Mouse (Mus musculus): Measurements from ENCODE around the gene 2210016L21Rik.

The 2210016L21Rik gene

DNA sequence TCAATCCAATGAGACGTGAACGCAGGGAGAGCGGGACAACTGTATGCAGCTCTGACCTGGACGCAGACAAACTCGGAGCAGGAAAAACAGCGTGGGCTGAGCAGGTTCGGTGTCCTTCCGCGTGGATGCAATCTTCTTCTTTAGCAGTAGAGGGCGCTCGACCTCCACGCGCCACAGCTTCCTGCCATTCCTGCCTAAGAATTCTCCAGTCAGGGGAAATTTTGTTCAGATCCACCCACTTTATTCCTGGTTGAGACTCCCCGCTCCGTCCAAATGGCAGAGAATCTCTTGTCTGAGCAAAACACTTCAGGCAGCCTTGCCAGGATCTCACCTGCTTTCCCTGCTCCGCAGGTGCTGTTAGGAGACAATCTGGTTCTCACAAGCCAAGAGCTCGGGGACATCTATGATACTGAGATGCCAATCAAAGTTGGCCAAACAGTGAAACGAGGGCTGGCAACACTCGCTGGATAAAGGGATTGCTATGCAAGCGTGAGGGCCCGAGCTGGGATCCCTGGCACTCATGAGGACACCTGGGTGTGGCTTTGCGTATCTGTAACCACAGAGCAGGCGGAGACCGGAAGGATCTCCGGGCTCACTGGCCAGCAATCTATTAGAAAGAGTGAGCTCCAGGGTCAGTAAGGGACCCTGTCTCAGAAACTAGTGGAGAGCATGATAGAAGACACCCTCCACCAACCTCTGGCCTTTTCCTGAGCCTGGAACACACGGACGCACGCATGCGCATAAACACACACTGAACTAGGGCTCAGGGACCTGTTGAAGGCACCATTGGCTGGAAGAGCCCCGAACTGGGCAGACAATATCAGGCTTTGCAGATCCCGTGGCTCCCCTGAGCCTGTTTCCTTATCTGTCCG is 37.5 kb downstream of the 2210016L21Rik start:
- DNase-seq = peak; percentile 75

DNA sequence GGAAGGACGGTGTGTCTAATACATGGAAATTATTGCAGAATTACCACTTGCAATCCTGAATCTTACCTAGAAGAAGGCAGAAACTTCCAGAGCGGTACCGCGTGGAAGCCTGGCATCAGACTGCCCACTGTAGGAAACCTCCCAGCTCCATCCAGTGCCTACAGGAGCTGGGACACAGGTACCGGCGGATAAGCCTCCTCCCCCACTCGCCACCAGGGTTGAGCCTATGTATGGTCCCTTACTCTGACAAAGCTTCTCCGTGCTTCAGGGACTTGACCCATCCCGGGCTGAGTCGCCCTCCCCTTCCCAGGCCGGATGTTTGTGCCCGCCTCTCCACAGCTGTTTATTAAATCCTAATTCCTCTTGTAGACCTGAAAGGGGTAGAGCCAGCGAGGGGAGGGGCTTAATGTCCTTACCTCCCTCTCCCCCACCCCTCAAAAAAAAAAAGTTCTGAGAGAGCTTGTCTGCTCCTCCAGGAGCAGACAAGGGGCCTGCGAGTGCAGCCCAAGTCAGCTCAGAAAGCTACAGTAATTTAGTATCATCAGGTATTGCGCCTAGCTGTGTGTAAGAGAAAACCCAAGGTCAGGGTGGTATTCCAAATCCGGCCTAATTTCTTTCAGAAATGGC is 38.3 kb downstream of the 2210016L21Rik start:
- no peak for DNase-seq

DNA sequence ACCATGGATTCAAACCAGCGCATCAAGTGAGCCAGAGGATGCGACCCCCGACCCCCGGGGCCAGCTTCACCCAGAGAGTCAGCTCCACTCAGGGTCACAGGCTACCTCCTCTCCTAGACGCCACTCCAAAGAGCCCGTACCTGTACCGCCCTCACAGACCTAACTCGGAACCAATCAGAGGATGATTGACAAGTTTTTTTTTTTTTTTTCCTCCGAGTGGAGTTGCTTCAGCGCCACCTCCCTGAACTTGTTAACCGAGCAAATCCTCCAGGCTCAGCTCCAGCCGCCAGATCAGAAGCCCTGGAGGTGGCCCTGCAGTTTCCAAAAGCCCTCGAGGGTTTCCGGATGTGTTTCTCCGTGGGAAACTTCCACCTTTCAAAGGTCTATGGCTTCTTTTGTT is 40.0 kb downstream of the 2210016L21Rik start:
- no peak for DNase-seq

DNA sequence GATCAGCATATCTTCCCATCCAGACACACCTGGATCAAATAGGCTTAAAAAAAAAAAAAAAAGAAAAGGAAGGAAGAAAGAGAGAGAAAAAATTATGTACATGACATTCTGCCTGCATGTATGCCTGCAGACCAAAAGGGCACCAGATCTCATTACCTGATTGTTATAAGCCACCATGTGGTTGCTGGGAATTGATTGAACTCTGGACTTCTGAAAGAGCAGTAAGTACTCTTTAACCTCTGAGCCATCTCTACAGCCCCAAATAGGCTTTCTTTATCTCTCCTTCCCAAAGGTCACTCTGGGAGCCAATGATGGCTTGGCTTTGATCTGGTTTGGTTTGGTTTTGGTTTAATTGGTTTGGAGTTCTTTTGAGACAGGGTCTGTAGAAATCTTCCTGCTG is 43.1 kb downstream of the 2210016L21Rik start:
- no peak for DNase-seq

DNA sequence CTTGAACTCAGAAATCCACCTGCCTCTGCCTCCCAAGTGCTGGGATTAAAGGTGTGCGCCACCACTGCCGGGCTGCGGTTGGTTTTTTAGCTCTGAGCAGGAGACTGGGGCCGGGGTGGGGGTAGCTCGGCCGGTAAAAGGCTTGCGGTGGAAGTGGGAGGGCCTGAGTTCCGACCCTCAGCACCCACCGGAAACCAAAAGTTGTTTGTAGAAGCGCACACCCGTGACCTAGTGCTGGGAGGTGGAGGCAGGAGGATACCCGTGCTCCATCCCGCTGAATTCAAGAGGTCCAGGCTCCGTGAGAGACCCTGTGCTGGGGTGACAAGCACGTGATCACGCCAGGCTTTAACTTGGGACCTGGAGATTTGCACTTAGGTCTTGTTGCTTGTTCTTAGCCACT is 54.5 kb downstream of the 2210016L21Rik start:
- no peak for DNase-seq

DNA sequence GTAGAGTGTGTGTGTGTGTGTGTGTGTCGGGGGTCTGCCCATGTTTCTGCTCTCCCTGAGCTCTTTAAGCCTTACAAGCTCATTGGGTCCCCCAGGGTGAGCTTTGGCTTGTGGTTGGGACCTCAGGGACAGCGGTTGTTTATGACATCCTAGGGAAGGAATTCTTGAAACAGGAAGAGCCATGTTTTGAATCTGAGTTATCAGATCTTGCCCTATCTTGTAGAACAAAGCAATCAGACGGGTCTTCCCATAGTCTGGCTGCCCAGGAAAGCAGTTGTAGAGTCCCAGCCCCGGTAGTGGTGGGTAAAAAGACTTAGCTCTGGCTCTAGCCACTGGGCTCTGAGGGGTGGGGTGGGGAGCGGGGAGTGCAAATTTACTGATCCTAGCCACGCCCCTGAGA is 55.4 kb downstream of the 2210016L21Rik start:
- DNase-seq = no peak
